Mouse (Mus musculus) olfactory bulb, adult 2 months (tissue): Measurements from ENCODE around the gene Rab11fip4.

Experiments used
- CTCF ChIP-seq: fragments of 200-500 bp; IDR thresholded peaks from 2 replicates; pipeline ENCODE4 v1.5.1; 2012; ENCODE audit warnings: low read depth, mild to moderate bottlenecking, low read length, moderate library complexity; ENCODE audit not compliant: insufficient read depth
- POLR2A ChIP-seq: fragments of 200-500 bp; IDR thresholded peaks from 2 replicates; pipeline ENCODE4 v1.6.1; 2012; ENCODE audit warnings: mild to moderate bottlenecking, low read depth, low read length, moderate library complexity; ENCODE audit not compliant: insufficient read depth

DNA sequence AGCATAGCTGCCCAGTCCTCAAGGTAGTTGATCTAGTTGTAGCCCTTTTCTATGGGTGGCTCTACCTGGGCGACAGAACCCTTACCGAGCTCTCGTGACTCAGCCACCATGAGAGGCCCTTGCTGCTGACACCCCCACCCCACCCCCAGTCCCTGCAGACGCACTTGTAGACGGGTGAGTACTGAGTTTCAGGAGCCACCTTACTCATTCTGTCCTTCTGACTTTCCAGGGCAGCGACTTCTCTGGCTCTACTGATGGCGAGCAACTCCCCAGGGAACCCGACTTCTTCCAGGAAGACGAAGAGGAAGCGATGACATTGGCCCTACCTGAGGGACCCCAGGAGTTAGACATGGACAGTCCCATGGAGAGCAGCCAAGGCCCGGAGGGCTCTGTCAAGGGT, 89.5 kb downstream of the Rab11fip4 start:
- TF ChIP-seq POLR2A (no peak), CTCF (no peak)
